Mouse (Mus musculus) neural tube, embryonic 15.5 days (tissue): ENCODE data around the gene Tex16. TPM values are rescaled to one million over a fixed set of nuclear protein-coding genes. Genes with fewer than 3 reads are reported as not detected.

Experiments
- ATAC-seq: fragments of 200-750 bp; cut with Nextera tagmentation; 2 replicates; pipeline ENCODE4 v1.8.0; 2017; ENCODE audit warnings: mild to moderate bottlenecking, moderate TSS enrichment, moderate library complexity; ENCODE audit not compliant: low FRiP score
- H3K27ac ChIP-seq: fragments of 300-500 bp; sonication (generic); replicated peaks from 2 replicates; pipeline ENCODE4 v1.5.1; 2015; ENCODE audit warnings: mild to moderate bottlenecking, inconsistent platforms
- H3K27me3 ChIP-seq: fragments of 300-500 bp; sonication (generic); replicated peaks from 2 replicates; pipeline ENCODE4 v1.6.1; 2015; ENCODE audit warnings: inconsistent platforms
- H3K36me3 ChIP-seq: fragments of 300-500 bp; sonication (generic); 2 replicates; pipeline ENCODE4 v1.6.1; 2015; ENCODE audit warnings: inconsistent platforms
- H3K4me1 ChIP-seq: fragments of 300-500 bp; sonication (generic); 2 replicates; pipeline ENCODE4 v1.6.1; 2015; ENCODE audit warnings: inconsistent platforms
- H3K4me2 ChIP-seq: fragments of 300-500 bp; sonication (generic); 2 replicates; pipeline ENCODE4 v1.6.1; 2015; ENCODE audit warnings: inconsistent platforms, mild to moderate bottlenecking, moderate library complexity
- H3K4me3 ChIP-seq: fragments of 300-500 bp; sonication (generic); replicated peaks from 2 replicates; pipeline ENCODE4 v1.5.1; 2015; ENCODE audit warnings: mild to moderate bottlenecking, inconsistent platforms
- H3K9ac ChIP-seq: fragments of 300-500 bp; sonication (generic); replicated peaks from 2 replicates; pipeline ENCODE4 v1.6.1; 2015; ENCODE audit warnings: mild to moderate bottlenecking, inconsistent platforms
- H3K9me3 ChIP-seq: fragments of 300-500 bp; sonication (generic); replicated peaks from 2 replicates; pipeline ENCODE4 v1.6.1; 2016; ENCODE audit warnings: inconsistent platforms
- WGBS: fragments of 180-500 bp; shearing (Covaris S2); methylation state at CpG from one replicate; pipeline ENCODE4 v1.1.7; 2015; ENCODE audit warnings: mixed read lengths; 5-methylcytosine and 5-hydroxymethylcytosine counted together
- polyA plus RNA-seq: library from polyadenylated mRNA; unstranded; fragments of >200 nt; fragmentation: Nextera tagmentation; extraction: Ambion mirVana; gene quantifications from 2 replicates; pipeline ENCODE4 v1.2.1, GENCODE M21; 2015

Tex16 gene
- 0.54 and 0.56 TPM in 2 replicates for polyA plus RNA-seq

- no peak for ATAC-seq
- Histone ChIP-seq H3K4me3 (no peak within 1 kb of the TSS), H3K4me1 (no peaks in the 10 kb centered on the region), H3K9me3 (no peaks in the 10 kb centered on the region), H3K36me3 (no peaks in the 10 kb centered on the region), H3K27ac (no peak within 1 kb of the TSS), H3K4me2 (no peak within 1 kb of the TSS), H3K9ac (no peak within 1 kb of the TSS), H3K27me3 (no peaks in the 10 kb centered on the region)
Measured at GRCm38 (mm10) chrX:112010707-112011106, at the start of gene Tex16. Gene Tex16, plus strand, starts transcription at chrX:112011007.

DNA sequence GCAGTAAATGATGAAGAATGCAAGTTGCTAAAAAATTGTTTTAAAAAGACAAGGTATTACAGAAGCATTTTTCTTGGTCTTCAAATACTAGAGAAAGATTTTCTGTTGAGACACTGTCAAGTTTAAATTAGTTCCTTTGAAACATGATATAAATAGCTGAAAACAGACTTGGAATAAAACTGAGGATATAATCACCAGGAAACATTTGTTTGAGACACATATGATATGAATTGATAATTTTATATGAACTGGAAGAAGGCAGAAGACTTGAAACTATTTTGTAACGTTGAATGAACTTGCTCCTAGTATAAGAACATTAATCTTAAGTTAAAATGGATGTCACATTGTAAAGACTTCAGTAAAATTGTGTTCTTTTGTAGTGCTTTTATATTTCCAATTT lies 11.1 kb upstream of the Tex16 start:
- no peak for ATAC-seq
- 49% methylated on average over 1 of the region's 1 CpGs for WGBS
- H3K27me3 ChIP-seq: no peaks in the 10 kb centered on the region

More for the DNA sequence above, 11.1 kb upstream of the Tex16 start:
- H3K36me3 ChIP-seq: no peaks in the 10 kb centered on the region
- H3K9ac ChIP-seq: no peak overlapping the region
- H3K27ac ChIP-seq: no peak overlapping the region
- no peak overlapping the region for H3K4me3 ChIP-seq
- H3K9me3 ChIP-seq: no peaks in the 10 kb centered on the region
- H3K4me2 ChIP-seq: no peak overlapping the region
- H3K4me1 ChIP-seq: no peaks in the 10 kb centered on the region

Other genes with a start within 250 kb of the Tex16 start
- gene Gm45194, start 119.6 kb upstream of the Tex16 start, polyA plus RNA-seq: 0.18 and 0.19 TPM in 2 replicates
- gene 4933403O08Rik, start 228.0 kb downstream of the Tex16 start, polyA plus RNA-seq: 0.10 TPM in 1 of 2 replicates, not detected in the other